Mouse (Mus musculus) layer of hippocampus, adult 2 months (tissue): ENCODE measurements at regions not wholly inside any gene's neighbourhood (a gene's known extent, or its start where the extent isn't known, plus 50 kb on each side); places are given as distances from the start of the nearest gene placed in this dataset.
A peak's percentile ranks its signal among the peaks of the same experiment; 100 is the strongest.
"Not testable (repeated sequence)": the region's sequence is repeated elsewhere in the genome, so short reads cannot be mapped to it uniquely, and the experiment has no call there.

Source experiments
- DNase-seq, 2 experiments: peaks; one replicate each; pipeline ENCODE4 v3.0.0; 2022; ENCODE audit warnings: low spot score in 2 of 2
- H3K27ac ChIP-seq: fragments of 200-600 bp; 2 replicates; pipeline ENCODE4 v1.8.1; 2022
- H3K4me3 ChIP-seq: fragments of 200-600 bp; 2 replicates; pipeline ENCODE4 v1.8.1; 2022; ENCODE audit warnings: mild to moderate bottlenecking
- CTCF ChIP-seq: fragments of 200-600 bp; conservative IDR thresholded peaks from 2 replicates; pipeline ENCODE4 v1.8.1; 2022; ENCODE audit warnings: antibody characterized with exemption, mild to moderate bottlenecking, moderate library complexity

GRCm38 (mm10) chr8:5339953-5340352, 234.8 kb upstream of the Slc10a2 start:
- no peak overlapping the region for H3K4me3 ChIP-seq
- no peak for TF ChIP-seq CTCF
- DNase-seq, result no peak
- no peak overlapping the region for H3K27ac ChIP-seq

GRCm38 (mm10) chr8:5314594-5314993, 209.4 kb upstream of the Slc10a2 start:
- no peak for TF ChIP-seq CTCF
- Histone ChIP-seq H3K27ac (no peak overlapping the region), H3K4me3 (no peak overlapping the region)
- DNase-seq, result no peak

- no peak overlapping the region for H3K4me3 ChIP-seq
- no peak for TF ChIP-seq CTCF
- H3K27ac ChIP-seq, result no peak overlapping the region
- DNase-seq, result no peak
Measured at GRCm38 (mm10) chr8:5299982-5300381, 194.8 kb upstream of the Slc10a2 start.

- Histone ChIP-seq H3K4me3 (no peak overlapping the region), H3K27ac (no peak overlapping the region)
- TF ChIP-seq CTCF, result peak; percentile 78
- DNase-seq, result peak in 1 of 2 experiments; percentile 0
Measured at GRCm38 (mm10) chr8:5297190-5297589, 192.0 kb upstream of the Slc10a2 start.

- no peak overlapping the region; the same call in 1 of the 2 replicates for H3K27ac ChIP-seq
- H3K4me3 ChIP-seq, result no peak overlapping the region
- DNase-seq, result no peak
- no peak for TF ChIP-seq CTCF
Measured at GRCm38 (mm10) chr8:5285708-5286161, 180.6 kb upstream of the Slc10a2 start.

DNA sequence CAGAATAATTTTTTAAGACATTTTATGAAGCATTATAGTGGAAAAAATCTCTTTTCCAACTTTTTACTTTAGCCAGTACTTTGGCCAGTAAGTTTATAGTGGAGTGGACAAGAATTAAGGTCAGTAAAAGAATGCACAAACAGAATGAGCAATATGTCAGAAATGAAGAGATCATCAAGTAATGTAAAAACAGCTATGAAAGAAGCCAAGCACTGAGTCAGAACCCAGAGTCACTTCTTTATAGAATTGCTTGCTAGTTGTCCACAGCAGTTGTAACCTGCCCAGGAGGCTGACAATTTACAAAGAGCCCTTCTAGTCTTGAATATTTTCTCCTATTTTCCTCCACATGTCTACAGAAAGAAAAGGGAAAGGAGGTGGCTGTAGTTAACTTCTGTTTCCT, 178.6 kb upstream of the Slc10a2 start:
- H3K4me3 ChIP-seq, result no peak overlapping the region
- no peak overlapping the region for H3K27ac ChIP-seq
- no peak for TF ChIP-seq CTCF
- no peak for DNase-seq

DNA sequence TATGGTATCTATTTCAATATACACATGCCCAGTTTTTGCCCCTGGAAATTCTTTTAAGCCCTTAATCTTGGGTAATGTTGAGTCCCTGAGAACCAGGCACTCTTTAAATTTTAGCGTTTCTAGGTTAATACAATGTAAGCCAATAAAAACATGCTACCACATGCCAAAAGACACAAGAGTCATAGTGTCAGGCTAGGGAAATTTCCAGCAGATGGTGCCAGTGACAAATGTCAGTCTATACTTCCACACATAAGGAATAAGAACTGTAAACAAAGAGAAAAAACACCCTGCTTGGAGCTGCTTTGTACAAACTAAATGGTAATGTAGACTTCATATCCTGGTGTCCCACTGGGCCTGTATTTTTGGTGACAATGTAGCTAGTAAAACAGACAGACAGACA, 157.2 kb upstream of the Slc10a2 start:
- Histone ChIP-seq H3K27ac (no peak overlapping the region), H3K4me3 (no peak overlapping the region)
- no peak for TF ChIP-seq CTCF
- DNase-seq, result no peak

DNA sequence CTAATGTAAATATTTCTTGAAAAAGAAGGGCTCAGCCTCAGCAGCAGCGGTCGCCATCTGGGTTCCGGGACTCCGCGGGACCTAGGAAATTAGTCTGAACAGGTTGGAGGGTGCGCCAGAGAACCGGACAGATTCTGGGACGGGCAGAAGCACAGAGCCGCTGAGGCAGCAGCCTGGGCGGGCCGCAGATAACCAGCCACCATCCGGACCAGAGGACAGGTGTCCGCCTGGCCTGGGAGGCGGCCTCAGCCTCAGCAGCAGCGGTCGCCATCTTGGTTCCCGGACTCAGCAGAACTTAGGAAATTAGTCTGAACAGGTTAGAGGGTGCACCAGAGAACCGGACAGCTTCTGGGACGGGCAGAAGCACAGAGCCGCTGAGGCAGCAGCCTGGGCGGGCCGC, 136.7 kb upstream of the Slc10a2 start:
- H3K4me3 ChIP-seq, H3K27ac ChIP-seq: not testable (repeated sequence)
- DNase-seq, result peak; percentile 8 to 21
